Mouse (Mus musculus) hematopoietic stem cell, adult 5-6 weeks (primary cell): ENCODE results near the gene Gcnt1. TPM values are rescaled to one million over a fixed set of nuclear protein-coding genes. Genes with fewer than 3 reads are reported as not detected.

Source experiments
- ATAC-seq, 2 experiments: fragments of 125-278 bp in 1 of 2; replicated peaks in 1 of 2; 2 replicates each; pipeline ENCODE4 v1.8.0; 2016 to 2017; ENCODE audit warnings: inconsistent platforms in 2 of 2, mild to moderate bottlenecking in 2 of 2, moderate number of reproducible peaks in 2 of 2, low read depth in 1 of 2, moderate TSS enrichment in 1 of 2; ENCODE audit not compliant: low FRiP score in 2 of 2, poor library complexity in 2 of 2, severe bottlenecking in 2 of 2, insufficient read depth in 1 of 2, low TSS enrichment in 1 of 2
- total RNA-seq: library from RNA; stranded (forward); fragments of 172-1452, 232-1000 nt; gene quantifications from 2 replicates; pipeline ENCODE4 v1.2.3, GENCODE M21; 2017

The Gcnt1 gene
- total RNA-seq, 1 experiment from 2014 or later, result 38.0 TPM

DNA sequence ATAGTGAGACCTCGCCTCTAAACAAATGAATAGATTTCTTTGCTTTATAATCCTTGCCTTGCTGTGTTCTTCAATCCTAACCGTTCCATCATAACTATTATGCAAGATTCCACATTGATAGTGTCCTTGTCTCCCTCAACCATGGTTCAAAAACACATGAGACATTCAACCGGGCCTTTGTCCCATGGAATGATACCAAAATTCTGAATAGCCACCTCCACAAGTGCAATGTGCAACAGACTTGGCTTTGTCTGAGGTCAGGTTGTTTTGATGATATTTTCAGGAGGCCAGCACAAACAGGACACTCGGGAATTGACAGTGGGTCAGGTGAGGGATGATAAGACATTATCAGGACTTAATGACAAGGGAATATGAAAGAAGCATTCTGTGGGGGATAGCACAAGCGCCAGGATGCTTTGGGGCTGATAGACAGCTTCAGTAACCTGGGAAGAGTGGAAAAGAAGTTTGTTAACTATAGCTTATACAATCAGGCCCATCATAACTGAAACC lies 59.9 kb downstream of the Gcnt1 start:
- ATAC-seq, result no peak

DNA sequence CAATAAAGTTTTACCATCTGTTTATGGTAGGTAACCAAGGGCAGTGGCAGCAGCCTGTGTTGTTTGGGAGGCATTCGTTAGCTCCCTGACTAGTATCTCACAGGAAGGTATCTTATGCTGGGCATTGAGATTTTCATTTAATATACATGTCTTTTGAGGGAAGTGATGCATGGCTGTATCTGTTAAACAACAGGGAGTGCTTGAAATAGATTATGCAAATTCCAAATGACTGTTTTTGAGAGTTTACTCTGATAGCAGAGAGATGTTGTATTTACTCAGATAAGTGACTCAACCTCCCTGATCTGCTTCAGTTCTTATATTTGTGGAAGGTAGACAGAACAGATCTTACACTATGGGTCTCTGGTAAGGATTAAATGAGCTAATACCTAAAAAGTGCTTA lies 61.1 kb downstream of the Gcnt1 start:
- ATAC-seq, result no peak

DNA sequence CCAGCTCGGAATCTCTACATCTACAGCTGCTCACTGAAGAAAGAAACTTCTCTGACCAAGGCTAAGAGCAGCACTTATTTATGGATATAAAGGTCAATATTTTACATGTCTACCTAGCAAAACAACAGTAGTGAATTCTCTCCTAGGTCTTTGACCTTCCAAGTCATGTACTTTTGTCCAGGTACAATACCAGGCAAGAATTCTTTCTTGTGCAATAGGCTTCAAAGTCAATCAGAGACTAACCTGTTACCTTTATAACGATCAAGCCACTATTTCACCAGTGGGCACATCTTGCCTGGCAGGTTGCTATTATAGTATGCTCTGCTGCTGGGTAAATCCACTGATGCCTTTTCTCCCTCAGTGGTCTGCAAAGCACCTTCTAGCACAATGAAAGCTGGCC lies 61.6 kb downstream of the Gcnt1 start:
- no peak for ATAC-seq

DNA sequence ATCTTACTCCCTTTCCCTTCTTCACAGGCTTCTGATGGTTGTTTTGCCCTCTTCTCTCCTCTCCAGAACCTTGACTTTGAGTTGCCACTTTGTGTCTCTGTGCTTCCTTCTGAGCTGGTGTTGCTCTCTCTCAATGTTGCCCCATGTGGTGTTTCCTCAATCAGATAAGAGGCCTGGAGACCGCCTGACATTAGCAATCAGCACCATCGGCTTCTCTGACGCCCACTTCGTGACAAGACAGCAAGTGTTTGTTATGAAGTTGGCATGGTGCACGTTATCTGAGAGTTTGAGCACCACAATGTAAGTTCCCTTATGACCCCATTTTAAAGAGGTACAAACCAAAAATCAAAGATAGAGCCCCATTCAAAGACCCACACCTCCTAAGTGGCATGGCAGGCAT lies 76.6 kb downstream of the Gcnt1 start:
- ATAC-seq, result no peak

DNA sequence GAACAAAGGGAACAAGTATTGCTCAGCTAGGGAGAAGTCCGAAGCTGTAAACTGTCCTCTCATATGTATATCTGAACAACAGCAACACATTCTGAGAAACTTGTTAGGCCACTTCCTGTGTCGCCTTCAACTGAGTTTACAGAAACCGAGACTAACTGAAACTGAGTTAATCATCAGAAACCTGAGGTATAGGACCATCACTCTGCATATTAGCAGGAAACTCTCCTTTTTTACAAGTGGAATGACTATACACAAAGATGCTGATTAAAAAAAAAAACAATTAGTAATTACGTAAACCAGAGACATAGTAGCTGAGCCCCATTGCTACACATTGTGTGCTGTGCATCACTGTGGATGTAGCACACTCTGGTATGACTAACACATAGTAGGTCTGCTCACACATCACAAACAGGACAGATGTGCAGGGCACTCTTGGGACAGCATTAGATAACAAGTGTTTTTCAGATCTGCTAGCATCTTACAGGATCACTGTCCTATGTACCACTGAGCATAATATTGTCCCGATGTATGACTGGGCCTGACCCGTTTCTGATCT lies 77.4 kb downstream of the Gcnt1 start:
- no peak for ATAC-seq

DNA sequence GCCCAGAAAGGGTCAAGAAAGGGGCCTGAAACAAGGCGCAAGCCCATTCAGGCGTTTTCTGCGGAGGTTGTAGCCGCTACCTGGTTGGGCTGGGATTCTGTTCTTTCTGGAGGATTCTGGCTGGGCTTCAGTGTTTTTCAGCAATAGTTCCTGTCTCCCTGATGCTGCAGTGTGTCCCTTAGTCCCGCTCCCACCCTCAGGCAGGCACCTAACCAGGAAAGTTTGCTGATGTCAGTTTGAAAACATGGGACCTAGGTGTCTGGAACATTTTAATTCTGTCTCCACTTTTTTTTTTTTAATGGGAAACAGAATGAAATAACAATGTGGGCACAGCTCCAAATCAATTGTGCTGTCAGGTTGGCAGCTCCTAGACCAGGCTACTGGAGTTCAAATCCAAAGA lies 78.5 kb downstream of the Gcnt1 start:
- ATAC-seq, result no peak

DNA sequence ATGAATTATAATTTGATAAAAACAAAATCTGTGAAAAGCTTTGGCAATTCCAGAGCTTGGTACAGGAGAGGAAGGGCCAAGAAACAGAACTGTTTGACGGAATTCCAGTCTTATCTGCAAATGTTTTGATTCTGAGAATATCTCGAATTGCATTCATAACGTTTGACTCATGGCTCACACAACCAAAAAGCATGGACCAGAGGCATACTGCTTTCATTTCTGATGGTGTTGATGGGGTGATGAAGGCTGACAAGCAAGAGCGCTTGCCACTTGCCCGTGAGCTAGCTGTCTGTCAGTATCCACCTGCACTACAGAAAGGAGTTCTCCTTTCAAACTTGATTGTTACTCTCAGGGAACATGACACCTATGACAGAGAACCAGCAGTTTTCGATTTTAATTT lies 83.1 kb downstream of the Gcnt1 start:
- ATAC-seq, result no peak

DNA sequence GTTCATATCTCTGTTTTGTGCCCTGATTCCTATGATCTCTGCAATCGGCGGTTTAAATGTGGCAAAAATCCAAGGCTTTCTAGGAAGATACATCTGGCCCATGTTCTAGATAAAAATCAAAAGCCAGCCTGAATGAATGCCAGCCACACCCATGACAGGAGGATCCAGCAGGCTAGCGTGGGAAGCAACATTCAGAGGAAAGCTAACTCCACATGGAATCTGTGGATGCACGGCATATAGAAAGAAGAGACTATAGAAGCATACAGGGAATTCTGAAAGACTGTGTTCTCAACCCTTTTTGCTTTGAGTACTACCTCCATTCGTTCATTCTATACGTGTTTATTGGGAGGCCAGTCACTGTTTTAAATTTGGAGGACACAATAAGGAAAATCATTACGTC lies 86.6 kb downstream of the Gcnt1 start:
- no peak for ATAC-seq

DNA sequence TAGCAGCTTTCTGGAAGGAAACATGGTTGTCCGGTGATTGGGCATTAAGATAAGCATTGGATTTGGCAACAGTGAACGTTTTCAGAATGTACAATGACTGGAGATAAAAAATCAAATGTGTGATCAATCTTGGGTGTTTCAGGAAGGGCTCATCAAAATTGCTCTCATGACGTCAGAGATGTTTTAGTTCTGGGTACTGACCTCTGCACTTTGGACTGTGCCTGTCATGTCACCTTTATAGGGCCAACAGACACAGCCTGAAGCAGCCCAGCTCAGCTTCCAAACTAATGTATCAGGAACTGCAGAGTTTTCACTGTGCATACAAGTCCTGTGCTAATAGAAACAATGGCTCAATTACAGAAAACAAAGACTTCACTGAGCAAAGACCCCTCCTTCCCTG lies 89.3 kb downstream of the Gcnt1 start:
- ATAC-seq, result no peak

DNA sequence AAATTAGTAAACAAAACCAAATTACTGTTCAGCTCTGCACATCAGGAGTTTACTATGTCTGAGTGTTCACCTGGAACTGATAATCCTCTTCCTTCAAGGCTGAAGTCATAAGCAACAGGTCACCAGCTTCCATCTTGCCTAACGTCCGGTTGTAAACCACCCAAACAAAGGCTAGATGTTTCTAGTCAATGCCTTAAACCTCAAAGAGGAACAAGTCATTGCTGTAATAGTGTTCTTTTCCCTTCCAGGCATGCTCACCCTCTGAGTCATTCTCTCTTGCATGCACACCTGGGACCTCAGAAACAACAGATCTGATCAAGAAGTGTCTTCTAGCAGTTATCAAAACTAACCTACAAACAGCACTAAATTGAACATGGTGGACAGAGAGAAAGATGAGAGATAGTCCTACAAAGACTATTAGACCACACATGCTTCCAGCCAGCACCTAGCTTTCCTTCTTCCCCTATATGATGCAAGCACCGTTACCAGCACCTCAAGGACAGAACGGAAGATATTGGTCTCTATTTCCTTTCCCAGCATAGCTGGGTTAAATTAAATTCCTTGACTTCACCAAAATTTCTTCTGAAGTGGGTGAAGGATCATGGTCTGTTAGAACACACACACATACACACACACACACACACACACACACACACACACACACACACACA lies 94.1 kb downstream of the Gcnt1 start:
- peak; percentile 71 to 94; a peak in 3 of 4 replicates for ATAC-seq

Other genes with a start within 250 kb of the Gcnt1 start
- 36.5 and 45.1 TPM in 2 replicates for gene Rfk, start 21.2 kb upstream of the Gcnt1 start, total RNA-seq